Mouse (Mus musculus) small intestine, adult 2 months (tissue): ENCODE results near the gene Wdr19.

ENCODE experiments used
- CTCF ChIP-seq: fragments of 200-500 bp; IDR thresholded peaks from 2 replicates; pipeline ENCODE4 v1.5.1; 2012; ENCODE audit warnings: low read depth, mild to moderate bottlenecking, control low read depth, inconsistent platforms, low read length, moderate library complexity, mixed read lengths; ENCODE audit not compliant: insufficient replicate concordance, insufficient read length; ENCODE audit errors: extremely low read depth
- POLR2A ChIP-seq: fragments of 200-500 bp; IDR thresholded peaks from 2 replicates; pipeline ENCODE4 v1.6.1; 2012; ENCODE audit warnings: low read depth, mild to moderate bottlenecking, control low read depth, inconsistent platforms, low read length, moderate library complexity

DNA sequence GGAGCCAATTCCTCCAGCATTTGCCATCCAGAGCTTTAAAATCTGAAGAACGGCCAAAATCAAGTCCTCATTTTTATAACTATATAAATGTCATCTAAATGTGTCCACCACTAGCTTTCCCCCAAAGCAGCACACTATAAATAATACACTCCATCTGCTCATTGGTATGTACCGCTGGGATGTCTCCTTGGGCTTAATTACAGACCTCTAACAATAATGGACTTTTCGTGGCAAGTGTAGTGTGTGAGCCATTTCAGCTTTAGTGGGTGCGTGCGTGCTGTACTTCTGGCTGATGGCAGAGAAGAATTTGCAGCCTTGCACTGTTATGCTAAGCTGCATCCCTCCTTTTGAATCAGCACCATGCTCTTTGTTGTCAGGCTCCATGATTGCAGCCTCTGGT lies 7.9 kb upstream of the Wdr19 start:
- TF ChIP-seq CTCF (no peak), POLR2A (no peak)
